Mouse (Mus musculus): ENCODE data around the gene Slc24a3.

GRCm38 (mm10) chr2:145405746-145406145, 238.2 kb downstream of the Slc24a3 start:
- TF ChIP-seq SIN3A (IDR thresholded peaks at IDR 0.05; ENCODE audit: low read length) (no peak), POLR2A (IDR thresholded peaks at IDR 0.05; ENCODE audit: control insufficient read depth in 1 of 2, insufficient read depth in 1 of 2, low read depth in 1 of 2, low read length in 2 of 2, poor library complexity in 1 of 2) (no peak), CTCF (IDR thresholded peaks at IDR 0.05 in 2 of 3, conservative IDR thresholded peaks at IDR 0.05 in 1 of 3; ENCODE audit: control insufficient read depth in 1 of 3, insufficient read depth in 1 of 3, low read depth in 2 of 3, low read length in 3 of 3, poor library complexity in 1 of 3, severe bottlenecking in 1 of 3) (no peak), EP300 (IDR thresholded peaks at IDR 0.05; ENCODE audit: low read depth in 1 of 2, low read length in 2 of 2) (no peak), JUND (IDR thresholded peaks at IDR 0.05; ENCODE audit: low read depth, low read length) (no peak), UBTF (IDR thresholded peaks at IDR 0.05; ENCODE audit: borderline replicate concordance, insufficient read depth, low read depth, low read length) (no peak), KAT2A (conservative IDR thresholded peaks at IDR 0.05; ENCODE audit: low read depth, low read length) (no peak), ZC3H11A (IDR thresholded peaks at IDR 0.05; ENCODE audit: low read depth, low read length) (no peak), USF1 (IDR thresholded peaks at IDR 0.05; ENCODE audit: low read depth, low read length) (no peak), CHD2 (IDR thresholded peaks at IDR 0.05; ENCODE audit: low read length) (no peak), CHD1 (IDR thresholded peaks at IDR 0.05; ENCODE audit: low read depth, low read length) (no peak), RCOR1 (IDR thresholded peaks at IDR 0.05; ENCODE audit: low read depth, low read length) (no peak)
